Mouse (Mus musculus): ENCODE results near the gene Gm17949.

- no peak for TF ChIP-seq CTCF (IDR thresholded peaks at IDR 0.05 in 2 of 3, conservative IDR thresholded peaks at IDR 0.05 in 1 of 3; ENCODE audit: control insufficient read depth in 1 of 3, insufficient read depth in 1 of 3, low read depth in 2 of 3, low read length in 3 of 3, poor library complexity in 1 of 3, severe bottlenecking in 1 of 3)
- no peak for TF ChIP-seq MYB (IDR thresholded peaks at IDR 0.05; ENCODE audit: low read depth, low read length)
- peak; percentile 73 for TF ChIP-seq POLR2AphosphoS2 (IDR thresholded peaks at IDR 0.05; ENCODE audit: low read length)
- no peak for TF ChIP-seq ZMIZ1 (IDR thresholded peaks at IDR 0.05; ENCODE audit: low read depth, low read length)
- TF ChIP-seq CHD2 (IDR thresholded peaks at IDR 0.05; ENCODE audit: low read length), result no peak
- peak; percentile 93 for TF ChIP-seq KAT2A (conservative IDR thresholded peaks at IDR 0.05; ENCODE audit: low read depth, low read length)
- peak; percentile 70 to 92; a peak in 2 of 4 replicates for TF ChIP-seq POLR2A (IDR thresholded peaks at IDR 0.05; ENCODE audit: control insufficient read depth in 1 of 2, insufficient read depth in 1 of 2, low read depth in 1 of 2, low read length in 2 of 2, poor library complexity in 1 of 2)
- peak; percentile 86 for TF ChIP-seq USF1 (IDR thresholded peaks at IDR 0.05; ENCODE audit: low read depth, low read length)
- TF ChIP-seq GABPA (IDR thresholded peaks at IDR 0.05; ENCODE audit: low read depth, low read length), result no peak
- no peak for TF ChIP-seq UBTF (IDR thresholded peaks at IDR 0.05; ENCODE audit: borderline replicate concordance, insufficient read depth, low read depth, low read length)
- peak; percentile 45 for TF ChIP-seq MAX (IDR thresholded peaks at IDR 0.05; ENCODE audit: low read length)
- TF ChIP-seq TAL1 (IDR thresholded peaks at IDR 0.05; ENCODE audit: low read length), result no peak
These were observed 21.0 kb upstream of the Gm17949 start, which contains the start of gene Clpp for GRCm38 (mm10) chr17:56990115-56990746.
